Comparison of ENCODE assay signal across 14 mouse cellular contexts in the genomic region with DNA sequence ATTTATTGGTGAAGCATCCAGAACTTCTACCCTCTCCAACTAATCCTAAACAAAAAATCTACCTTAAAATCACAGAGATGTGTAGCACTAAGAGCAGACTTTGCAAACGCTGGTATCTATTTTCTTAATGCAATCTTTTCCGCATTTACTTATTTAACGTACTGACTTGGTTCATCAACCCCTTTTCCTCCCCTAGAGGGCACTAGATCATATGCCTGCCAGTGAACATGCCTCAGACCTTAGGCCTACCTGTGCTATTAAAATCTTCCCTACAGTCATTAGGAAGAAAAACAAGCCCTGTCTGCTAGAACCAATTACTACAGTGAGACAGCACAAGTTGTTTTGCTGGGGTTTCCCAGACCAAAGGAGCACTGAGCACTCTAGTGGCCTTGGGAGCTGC.
DNase-seq lines count a peak whose midpoint lies in the region; ATAC-seq and TF ChIP-seq lines count a peak whose summit lies in the region.
"Had no signal": no experiment of that assay in that cellular context is flagged by ENCODE, and none has a peak within 500 bp of the region (broad histone marks: within the 10 kb centered on the region; RNA-seq: fewer than 3 reads in every experiment).

No protein-coding gene starts in this region.

- H3K9me3 ChIP-seq in midbrain, postnatal 0 days (ENCODE audit: low read length): no peaks in the 10 kb centered on the region
- no peaks in the 10 kb centered on the region for H3K9me3 ChIP-seq in midbrain, embryonic 10.5 days (replicated peaks)
- H3K9me3 ChIP-seq: lung, embryonic 15.5 days; midbrain, embryonic 12.5 days had no signal

- H3K4me2 ChIP-seq in midbrain, postnatal 0 days (ENCODE audit: low read depth, low read length, poor library complexity, severe bottlenecking): no peak overlapping the region
- H3K4me2 ChIP-seq: lung, embryonic 15.5 days; midbrain, embryonic 12.5 days had no signal

- peak; percentile 50 for TF ChIP-seq CTCF in midbrain, postnatal 0 days (IDR thresholded peaks at IDR 0.05)

- ATAC-seq in cerebellum, adult (ENCODE audit: insufficient number of reproducible peaks, low FRiP score, low TSS enrichment): no peak
- no peak for ATAC-seq in midbrain, postnatal 0 days (ENCODE audit: low FRiP score)
- 0 out of 2 replicates have a peak, but pooled peaks have one; percentile 37 for ATAC-seq in megakaryocyte progenitor cell, adult 5-6 weeks (replicated peaks; ENCODE audit: poor library complexity)
- ATAC-seq: inflammation-experienced regulatory T-cells, adult 6 months had no signal

- no peaks in the 10 kb centered on the region for H3K36me3 ChIP-seq in midbrain, postnatal 0 days (ENCODE audit: insufficient read depth, low read length)
- no peaks in the 10 kb centered on the region for H3K36me3 ChIP-seq in midbrain, embryonic 10.5 days
- H3K36me3 ChIP-seq: lung, embryonic 15.5 days; midbrain, embryonic 12.5 days had no signal

- 72% methylated on average over 3 of the region's 3 CpGs for WGBS in midbrain, postnatal 0 days
- 71% methylated on average over 3 of the region's 3 CpGs for WGBS in midbrain, embryonic 10.5 days

- peak; percentile 12 to 43 for DNase-seq in cerebellum, postnatal 14 days
- DNase-seq in kidney, adult 9 months: peak; percentile 8
- DNase-seq in kidney, postnatal 4 days: no peak
- DNase-seq in midbrain, postnatal 0 days (ENCODE audit: low spot score): peak; percentile 13
- DNase-seq in midbrain, embryonic 10.5 days (ENCODE audit: low spot score): no peak
- DNase-seq in spleen, postnatal 10 days (ENCODE audit: low spot score in 2 of 2): no peak
- DNase-seq: adrenal gland, postnatal 14 days; heart, postnatal 36 days; spleen, adult 18-20 months had no signal

- H3K4me1 ChIP-seq in midbrain, postnatal 0 days (ENCODE audit: insufficient read depth, low read length): no peaks in the 10 kb centered on the region
- H3K4me1 ChIP-seq in midbrain, embryonic 10.5 days: no peaks in the 10 kb centered on the region
- H3K4me1 ChIP-seq: lung, embryonic 15.5 days; midbrain, embryonic 12.5 days had no signal

- no peak overlapping the region for H3K4me3 ChIP-seq in midbrain, postnatal 0 days (ENCODE audit: low read depth, low read length)
- no peak overlapping the region for H3K4me3 ChIP-seq in midbrain, embryonic 10.5 days
- H3K4me3 ChIP-seq: lung, embryonic 15.5 days; midbrain, embryonic 12.5 days had no signal

- H3K9ac ChIP-seq in midbrain, postnatal 0 days (replicated peaks; ENCODE audit: low read length, poor library complexity, severe bottlenecking): no peak overlapping the region
- H3K9ac ChIP-seq: lung, embryonic 15.5 days; midbrain, embryonic 12.5 days had no signal

- no peaks in the 10 kb centered on the region for H3K27me3 ChIP-seq in midbrain, postnatal 0 days (ENCODE audit: insufficient read depth, low read length)
- no peaks in the 10 kb centered on the region for H3K27me3 ChIP-seq in midbrain, embryonic 10.5 days (ENCODE audit: low read depth, poor library complexity, severe bottlenecking)
- H3K27me3 ChIP-seq: lung, embryonic 15.5 days; midbrain, embryonic 12.5 days had no signal

- H3K27ac ChIP-seq in midbrain, postnatal 0 days (ENCODE audit: low read depth, low read length): no peak overlapping the region
- H3K27ac ChIP-seq in midbrain, embryonic 10.5 days (replicated peaks): no peak overlapping the region
- H3K27ac ChIP-seq: lung, embryonic 15.5 days; midbrain, embryonic 12.5 days had no signal

Comparison
In these comparisons a context has a peak if more than half of its experiments do, and no peak if none do; other contexts are left out.
1. DNase-seq: peak in cerebellum, postnatal 14 days (2 of 2), kidney, adult 9 months (single experiment) and midbrain, postnatal 0 days (single experiment); none in kidney, postnatal 4 days (0 of 2), midbrain, embryonic 10.5 days (single experiment) and spleen, postnatal 10 days (0 of 2).